Mouse (Mus musculus) right cerebral cortex, adult 2 months (tissue): ENCODE data around the gene Gpx3.
"Not testable (repeated sequence)": the region's sequence is repeated elsewhere in the genome, so short reads cannot be mapped to it uniquely, and the experiment has no call there.

ENCODE experiments used
- DNase-seq, 2 experiments: peaks; one replicate each; pipeline ENCODE4 v3.0.0; 2021 to 2022; ENCODE audit warnings: low spot score in 2 of 2

Gpx3 gene

GRCm38 (mm10) chr11:54902333-54903323 is at the start of gene Gpx3:
Gene Gpx3, plus strand, starts transcription at chr11:54902453.
- peak; percentile 37 to 46 for DNase-seq

- DNase-seq, result not testable (repeated sequence)
These were observed 43.4 kb upstream of the Gpx3 start for GRCm38 (mm10) chr11:54858880-54859279.

- DNase-seq, result no peak
These were observed 42.7 kb upstream of the Gpx3 start for GRCm38 (mm10) chr11:54859322-54860165.

GRCm38 (mm10) chr11:54860256-54861038 is 41.8 kb upstream of the Gpx3 start, which contains the start of gene Lyrm7:
Gene Lyrm7, minus strand, starts transcription at chr11:54860916.
- DNase-seq, result peak; percentile 96 to 97

GRCm38 (mm10) chr11:54861471-54862420 is 40.5 kb upstream of the Gpx3 start:
- no peak for DNase-seq

- DNase-seq, result peak; percentile 69 to 85
These were observed 39.4 kb upstream of the Gpx3 start for GRCm38 (mm10) chr11:54862621-54863520.

GRCm38 (mm10) chr11:54865330-54866085 is 36.7 kb upstream of the Gpx3 start:
- DNase-seq, result no peak

GRCm38 (mm10) chr11:54866119-54867048 is 35.9 kb upstream of the Gpx3 start, which contains the start of gene Hint1:
Gene Hint1, plus strand, starts transcription at chr11:54866383.
- peak; percentile 92 to 93 for DNase-seq

- peak; percentile 40 to 43 for DNase-seq
These were observed 35.2 kb upstream of the Gpx3 start for GRCm38 (mm10) chr11:54867049-54867385.

GRCm38 (mm10) chr11:54867903-54868434 is 34.3 kb upstream of the Gpx3 start:
- no peak for DNase-seq

- DNase-seq, result no peak
These were observed 33.8 kb upstream of the Gpx3 start for GRCm38 (mm10) chr11:54868445-54868844.

- no peak for DNase-seq
These were observed 32.9 kb upstream of the Gpx3 start for GRCm38 (mm10) chr11:54869318-54869717.

GRCm38 (mm10) chr11:54871831-54872537 is 30.3 kb upstream of the Gpx3 start:
- DNase-seq, result no peak

GRCm38 (mm10) chr11:54876031-54876430 is 26.2 kb upstream of the Gpx3 start:
- no peak for DNase-seq

GRCm38 (mm10) chr11:54878893-54879292 is 23.4 kb upstream of the Gpx3 start:
- DNase-seq, result no peak

- peak in 1 of 2 experiments; percentile 67 for DNase-seq
These were observed 22.8 kb upstream of the Gpx3 start for GRCm38 (mm10) chr11:54879434-54879833.
